Mouse (Mus musculus) adrenal gland, postnatal 25 days (tissue): Measurements from ENCODE around the gene Sbk1. TPM values are rescaled to one million over a fixed set of nuclear protein-coding genes. Genes with fewer than 3 reads are reported as not detected.
A peak's percentile ranks its signal among the peaks of the same experiment; 100 is the strongest.

ENCODE experiments used
- DNase-seq: peaks from one replicate; pipeline ENCODE4 v3.0.0; 2021; ENCODE audit warnings: mixed read lengths
- long read RNA-seq: library from polyadenylated mRNA; stranded (forward); transcript quantifications from one replicate; pipeline ENCODE4 v2.0.0, GENCODE M21; 2021
- total RNA-seq: library from RNA; stranded (reverse); gene quantifications from 2 replicates; pipeline ENCODE4 v1.2.3, GENCODE M21; 2021

Sbk1 gene
- 72.1 and 102 TPM in 2 replicates for total RNA-seq
- long read RNA-seq, full-length matches to known transcripts, result 20 of 31 reads
- long read RNA-seq, partial matches to known transcripts, result 10 of 31 reads
- long read RNA-seq, other reads (novel, unspliced or antisense), result 1 of 31 reads

DNA sequence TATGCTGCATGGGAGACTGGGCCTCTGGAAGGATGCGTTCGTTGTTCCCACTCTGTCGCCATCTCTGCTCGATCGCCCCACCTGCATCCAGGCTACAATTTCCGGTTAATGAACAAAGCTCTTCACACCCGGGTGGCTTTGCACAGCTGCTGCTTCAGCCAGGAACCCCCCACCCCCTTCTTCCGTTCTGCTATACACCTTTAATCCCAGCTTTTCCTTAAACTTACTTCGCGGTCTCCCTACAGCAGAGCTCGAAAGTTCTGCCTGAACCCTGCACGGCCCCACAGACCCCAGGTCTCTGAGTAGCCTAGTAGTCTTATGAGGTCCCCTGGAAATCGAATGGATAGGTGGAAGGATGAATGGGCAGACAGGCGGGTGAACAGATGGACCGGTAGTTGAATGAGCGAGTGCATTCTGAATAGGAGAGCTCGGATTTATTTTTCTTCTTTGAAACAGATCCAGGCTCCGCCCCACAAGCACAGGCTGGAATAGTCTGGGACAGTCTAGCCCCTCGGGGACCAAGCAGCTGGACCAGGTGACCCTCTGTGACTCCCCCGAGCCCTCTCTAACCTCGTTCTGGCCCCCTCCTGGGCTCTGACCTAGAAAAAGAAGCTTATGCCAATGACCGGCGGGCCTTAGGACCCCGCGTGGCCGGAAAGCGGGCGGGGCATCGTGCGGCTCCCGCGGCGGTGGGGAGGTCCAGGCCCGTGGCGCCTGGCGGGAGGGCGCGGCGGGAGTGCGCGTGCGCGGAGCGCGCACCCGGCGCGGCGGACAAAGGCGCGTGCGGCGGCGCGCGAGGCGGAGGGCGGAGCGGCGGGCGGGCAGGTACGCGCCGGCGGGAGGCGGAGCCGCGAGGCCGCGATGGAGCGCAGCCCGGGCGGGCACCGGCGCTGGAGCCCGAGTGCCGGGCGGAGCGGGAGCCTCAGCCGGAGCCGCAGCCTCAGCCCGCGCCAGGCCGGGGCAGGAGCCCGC, at the start of gene Sbk1:
Gene Sbk1, plus strand, starts transcription at position 908 of the 972 bp plus-strand sequence.
- peak; percentile 94 for DNase-seq

DNA sequence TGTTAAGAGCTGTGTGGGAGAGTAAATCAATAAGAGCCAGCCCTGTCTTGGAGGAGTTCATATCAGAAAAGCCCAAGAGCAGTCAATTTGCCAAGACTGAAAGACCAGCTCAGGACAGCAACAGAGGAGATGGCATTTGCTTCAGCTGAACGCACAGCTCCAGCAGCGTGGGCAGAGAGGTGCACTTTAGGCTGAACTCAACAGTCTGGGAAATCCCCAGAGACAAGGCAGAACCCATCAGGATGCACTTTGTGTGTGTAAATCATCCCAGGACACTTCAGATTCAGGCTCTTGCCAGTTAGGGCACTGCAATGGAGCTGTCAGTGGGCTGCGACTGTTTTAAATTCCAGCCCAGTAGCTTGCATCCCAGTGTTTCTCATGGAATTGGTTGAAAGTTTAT, 49.7 kb upstream of the Sbk1 start:
- DNase-seq, result no peak

- DNase-seq, result no peak
Measured at GRCm38 (mm10) chr7:126226136-126226535, 46.3 kb upstream of the Sbk1 start.

- DNase-seq, result no peak
Measured at GRCm38 (mm10) chr7:126230357-126231148, 41.9 kb upstream of the Sbk1 start.

- no peak for DNase-seq
Measured at GRCm38 (mm10) chr7:126232345-126233071, 39.9 kb upstream of the Sbk1 start.

- no peak for DNase-seq
Measured at GRCm38 (mm10) chr7:126234611-126235010, 37.8 kb upstream of the Sbk1 start.

GRCm38 (mm10) chr7:126236083-126236793, 36.2 kb upstream of the Sbk1 start:
- DNase-seq, result no peak

- no peak for DNase-seq
Measured at GRCm38 (mm10) chr7:126236794-126237192, 35.6 kb upstream of the Sbk1 start.

- DNase-seq, result no peak
Measured at GRCm38 (mm10) chr7:126240814-126241360, 31.5 kb upstream of the Sbk1 start.

DNA sequence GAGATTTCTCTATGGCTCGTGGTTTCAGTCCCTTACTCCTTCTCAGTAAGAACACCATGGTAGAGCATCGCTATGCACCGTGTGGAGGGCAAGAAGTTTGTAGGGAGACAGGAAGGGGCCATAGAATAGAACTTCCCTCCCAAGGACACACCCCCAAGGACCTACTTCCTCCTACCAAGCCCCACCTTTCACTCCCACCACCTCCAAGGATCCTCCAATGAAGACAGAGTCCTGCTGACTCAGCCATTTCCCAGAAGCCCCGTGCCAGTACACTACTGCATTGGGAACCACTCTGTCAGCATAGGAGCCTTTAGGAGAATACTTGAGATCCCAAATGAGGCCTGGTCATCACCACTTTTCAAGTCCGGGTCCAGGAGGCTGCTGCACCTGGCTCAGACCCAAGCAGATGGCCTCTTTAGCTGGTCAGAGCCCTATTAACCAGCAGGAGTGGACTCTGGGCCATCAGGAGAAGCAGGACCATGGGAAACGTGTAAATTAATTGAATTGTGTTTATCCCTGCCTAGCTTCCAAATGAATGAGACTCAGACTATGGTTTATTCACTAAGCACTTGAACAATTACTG, 28.2 kb upstream of the Sbk1 start:
- DNase-seq, result no peak

GRCm38 (mm10) chr7:126248088-126248487, 24.3 kb upstream of the Sbk1 start:
- DNase-seq, result no peak

DNA sequence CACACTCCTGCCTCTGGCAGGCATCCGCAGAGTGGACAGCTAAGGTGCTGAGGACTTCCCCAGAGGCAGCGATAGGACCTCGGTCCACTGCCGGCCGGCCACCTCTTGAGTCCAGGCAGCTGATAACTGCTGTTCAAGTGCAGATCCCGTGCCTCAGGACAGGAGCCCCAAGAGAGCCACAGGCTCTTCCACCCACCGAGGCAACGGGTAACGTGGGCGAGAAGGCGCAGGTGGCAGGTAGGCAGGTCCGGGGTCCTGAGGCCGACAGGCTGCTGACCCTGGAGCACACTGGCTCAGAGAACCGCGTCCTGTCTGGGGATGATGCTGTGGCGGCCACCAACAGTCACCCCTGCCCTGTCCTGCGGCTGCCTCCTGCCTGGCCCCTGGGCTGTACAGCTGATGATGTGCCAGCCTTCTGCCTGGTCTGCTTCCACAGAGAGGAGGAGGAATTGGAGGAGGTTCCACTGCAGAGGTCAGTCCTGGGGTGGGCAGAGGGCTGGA, 23.7 kb upstream of the Sbk1 start:
- no peak for DNase-seq

DNA sequence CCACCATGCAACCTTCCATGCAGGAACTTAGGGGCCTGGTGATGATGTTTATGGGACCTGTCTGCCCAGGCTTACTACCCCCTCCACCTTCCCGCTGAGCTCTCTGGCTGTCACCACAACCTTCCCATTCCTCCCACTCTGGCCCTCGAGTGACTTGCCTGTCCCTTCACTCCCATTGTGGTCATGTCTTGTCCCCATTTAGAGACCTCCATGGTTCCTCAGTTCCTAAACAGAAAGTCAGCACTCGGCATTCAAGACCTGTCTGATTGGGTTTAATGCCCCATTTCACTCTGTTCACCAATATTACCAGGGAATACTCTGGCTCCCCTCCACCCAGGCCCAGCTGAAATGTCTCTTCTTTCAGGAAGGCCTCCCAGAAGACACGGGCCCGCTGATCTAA, 23.3 kb upstream of the Sbk1 start:
- no peak for DNase-seq

GRCm38 (mm10) chr7:126249986-126250385, 22.4 kb upstream of the Sbk1 start:
- no peak for DNase-seq

DNA sequence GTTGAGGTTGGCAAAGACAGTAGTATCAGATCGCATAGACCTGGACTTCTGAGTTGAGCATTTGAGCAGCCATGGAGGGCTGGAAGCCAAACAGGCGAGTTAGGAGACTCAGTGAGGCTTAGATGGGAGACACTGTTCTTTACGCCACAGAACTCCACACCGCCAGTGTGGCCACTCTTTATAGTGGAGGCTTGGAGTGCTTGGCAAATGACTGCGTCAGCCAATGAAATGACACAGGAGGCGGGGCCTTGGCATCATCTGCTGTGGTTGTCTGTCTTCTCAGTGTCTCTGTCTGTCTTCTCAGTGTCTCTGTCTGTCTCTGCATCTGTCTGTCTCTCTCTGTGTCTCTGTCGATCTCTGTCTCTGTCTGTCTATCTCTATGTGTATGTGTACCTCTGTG, 21.9 kb upstream of the Sbk1 start:
- no peak for DNase-seq

DNA sequence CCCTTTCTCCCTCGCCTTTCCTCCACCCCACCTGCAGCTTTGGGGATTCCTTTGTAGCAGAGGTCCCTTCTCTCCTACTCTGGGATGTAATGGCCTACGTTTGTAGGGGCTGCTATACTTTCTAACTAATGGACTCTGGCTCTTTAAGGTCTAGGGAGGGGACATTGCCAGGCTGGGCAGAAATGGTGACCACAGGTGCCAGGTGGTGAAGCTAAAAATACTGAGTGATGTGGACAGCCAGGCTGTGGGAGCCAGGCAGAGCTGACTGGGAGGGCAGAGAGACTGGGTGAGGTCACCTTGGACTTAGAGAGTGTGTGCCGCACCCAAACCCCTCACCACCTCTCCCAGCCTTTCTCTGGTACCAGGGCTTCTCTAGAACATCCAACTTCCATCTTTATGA, 20.7 kb upstream of the Sbk1 start:
- DNase-seq, result no peak

- DNase-seq, result no peak
Measured at GRCm38 (mm10) chr7:126252230-126252629, 20.2 kb upstream of the Sbk1 start.

DNA sequence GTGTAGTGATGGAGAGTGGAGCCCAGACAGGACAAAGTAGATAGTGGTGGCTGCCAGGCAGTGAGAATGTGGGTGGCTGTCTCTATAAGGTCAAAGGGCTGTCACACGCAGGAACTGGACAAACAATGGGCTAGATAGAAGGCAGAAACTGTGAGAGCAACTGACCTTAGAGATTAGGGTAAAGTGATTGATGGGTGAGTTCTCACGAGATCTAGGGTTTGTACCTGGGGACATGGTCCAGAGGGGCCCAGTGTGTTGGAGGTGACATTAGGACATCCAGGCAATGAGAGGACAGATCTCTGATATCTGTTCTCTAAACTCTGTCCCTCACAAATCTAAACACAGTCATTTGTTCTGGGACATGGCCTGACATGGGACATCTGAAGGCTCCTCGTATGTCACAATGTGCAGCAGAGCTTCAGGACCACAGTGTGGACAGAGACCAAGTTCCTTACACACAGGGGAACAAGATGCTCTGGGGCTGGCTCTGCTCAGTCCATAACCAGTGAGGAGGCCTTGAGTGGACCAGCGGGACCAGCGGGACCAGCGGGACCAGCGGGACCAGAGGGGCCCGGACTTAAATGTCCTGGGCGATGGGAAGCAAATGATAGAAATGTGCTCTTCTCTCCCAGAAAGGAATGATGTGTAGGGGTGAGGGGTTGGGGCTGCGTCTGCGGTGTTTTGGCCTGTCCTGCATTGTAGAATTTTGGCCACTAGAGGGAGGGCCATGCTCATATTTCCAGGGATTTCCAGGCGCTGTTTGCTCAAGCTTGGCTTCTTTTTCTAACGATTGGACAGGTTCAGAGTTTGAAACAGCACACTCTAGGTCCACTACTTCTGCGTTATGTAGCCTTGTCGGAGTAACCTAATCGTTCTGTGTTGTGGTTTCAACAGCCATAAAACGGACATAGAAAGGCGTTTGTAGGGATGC, 11.9 kb upstream of the Sbk1 start:
- peak; percentile 46 for DNase-seq

GRCm38 (mm10) chr7:126261823-126262222, 10.6 kb upstream of the Sbk1 start:
- no peak for DNase-seq
